Comparison of ENCODE assay signal across 28 mouse cellular contexts in genomic region chr2:59811247-59811646, GRCm38 (mm10).
DNase-seq lines count a peak whose midpoint lies in the region; ATAC-seq and TF ChIP-seq lines count a peak whose summit lies in the region.
"Had no signal": no experiment of that assay in that cellular context is flagged by ENCODE, and none has a peak within 500 bp of the region (broad histone marks: within the 10 kb centered on the region; RNA-seq: fewer than 3 reads in every experiment).

No protein-coding gene starts in this region.

- H3K9ac ChIP-seq in heart, postnatal 0 days (replicated peaks; ENCODE audit: low read depth, low read length), result no peak overlapping the region
- H3K9ac ChIP-seq in midbrain, embryonic 16.5 days (ENCODE audit: low read depth, low read length), result no peak overlapping the region
- H3K9ac ChIP-seq: embryonic facial prominence, embryonic 12.5 days; forebrain, embryonic 13.5 days; hindbrain, embryonic 15.5 days; limb, embryonic 12.5 days; liver, postnatal 0 days; midbrain, embryonic 15.5 days; neural tube, embryonic 13.5 days had no signal

- H3K27me3 ChIP-seq in heart, postnatal 0 days (ENCODE audit: control insufficient read depth, insufficient read depth, low read length), result no peaks in the 10 kb centered on the region
- H3K27me3 ChIP-seq in midbrain, embryonic 16.5 days (ENCODE audit: control insufficient read depth, insufficient read depth, low read depth, low read length), result no peaks in the 10 kb centered on the region
- H3K27me3 ChIP-seq: CH12.LX; embryonic facial prominence, embryonic 12.5 days; forebrain, embryonic 13.5 days; hindbrain, embryonic 15.5 days; limb, embryonic 12.5 days; midbrain, embryonic 15.5 days; neural tube, embryonic 13.5 days had no signal

- no peak for TF ChIP-seq CTCF in gastrocnemius, adult 2 months (IDR thresholded peaks at IDR 0.05)
- no peak for TF ChIP-seq CTCF in heart, postnatal 0 days (IDR thresholded peaks at IDR 0.05; ENCODE audit: low read depth)
- no peak for TF ChIP-seq CTCF in layer of hippocampus, adult 2 months (conservative IDR thresholded peaks at IDR 0.05)
- TF ChIP-seq CTCF in embryonic fibroblast, embryonic 13.5 days (IDR thresholded peaks at IDR 0.05; ENCODE audit: borderline replicate concordance, insufficient read depth, low read length), result no peak

- TF ChIP-seq POLR2A in embryonic fibroblast, embryonic 13.5 days (IDR thresholded peaks at IDR 0.05; ENCODE audit: low read depth, low read length), result no peak

- peaks cover 39% of the 10 kb centered on the region for H3K36me3 ChIP-seq in heart, postnatal 0 days (replicated peaks; ENCODE audit: control insufficient read depth, insufficient read depth, low read length)
- H3K36me3 ChIP-seq in midbrain, embryonic 16.5 days (ENCODE audit: control insufficient read depth, insufficient read depth, low read length), result no peaks in the 10 kb centered on the region
- H3K36me3 ChIP-seq: G1E; hindbrain, embryonic 15.5 days; midbrain, embryonic 15.5 days had no signal

- no peaks in the 10 kb centered on the region; the same call in 1 of the 2 replicates for H3K4me1 ChIP-seq in heart, postnatal 0 days (ENCODE audit: control insufficient read depth, insufficient read depth)
- peaks cover 4% of the 10 kb centered on the region; the same call in 1 of the 2 replicates for H3K4me1 ChIP-seq in embryonic fibroblast, embryonic 13.5 days (ENCODE audit: control insufficient read depth, insufficient read depth, low read length)
- H3K4me1 ChIP-seq in midbrain, embryonic 16.5 days (ENCODE audit: control insufficient read depth, insufficient read depth, low read length), result no peaks in the 10 kb centered on the region
- H3K4me1 ChIP-seq: embryonic facial prominence, embryonic 12.5 days; limb, embryonic 12.5 days; midbrain, embryonic 15.5 days had no signal

- no peak overlapping the region for H3K4me2 ChIP-seq in heart, postnatal 0 days (ENCODE audit: low read depth, low read length)
- no peak overlapping the region for H3K4me2 ChIP-seq in midbrain, embryonic 16.5 days (ENCODE audit: low read length)
- H3K4me2 ChIP-seq: embryonic facial prominence, embryonic 12.5 days; forebrain, embryonic 13.5 days; hindbrain, embryonic 15.5 days; limb, embryonic 12.5 days; liver, embryonic 11.5 days; midbrain, embryonic 15.5 days; neural tube, embryonic 13.5 days had no signal

- DNase-seq in gastrocnemius, adult 2 months, result no peak
- no peak for DNase-seq in gastrocnemius, postnatal 10 days
- no peak for DNase-seq in heart, postnatal 0 days (ENCODE audit: low spot score)
- no peak for DNase-seq in heart, postnatal 25 days (ENCODE audit: low spot score)
- no peak for DNase-seq in layer of hippocampus, adult 2 months (ENCODE audit: low spot score in 2 of 2)
- DNase-seq in layer of hippocampus, adult 9-10 months (ENCODE audit: low spot score), result no peak
- DNase-seq: B cell, adult 2 months; cerebellum, adult 2 months; cerebellum, postnatal 25 days; kidney, adult 11 months; layer of hippocampus, postnatal 36 days; liver, postnatal 0 days; thymus, postnatal 14 days had no signal

- 30% methylated on average over 1 of the region's 1 CpGs for WGBS in heart, postnatal 0 days
- 57% methylated on average over 1 of the region's 1 CpGs for WGBS in midbrain, embryonic 16.5 days

- no peak for TF ChIP-seq EP300 in heart, postnatal 0 days (IDR thresholded peaks at IDR 0.05; ENCODE audit: low read depth)

- ATAC-seq in heart, postnatal 0 days (ENCODE audit: insufficient read depth, low read depth), result no peak
- ATAC-seq in midbrain, embryonic 16.5 days, result no peak
- ATAC-seq: forebrain, embryonic 13.5 days; liver, postnatal 0 days; midbrain, embryonic 15.5 days had no signal

- intact Hi-C loops in gastrocnemius, adult 2 months (cut with DNase I), result no loop called here
- intact Hi-C loops in heart, postnatal 25 days (cut with DNase I), result no loop called here

- H3K4me3 ChIP-seq in gastrocnemius, adult 2 months, result no peak overlapping the region
- H3K4me3 ChIP-seq in heart, postnatal 0 days (ENCODE audit: low read depth, low read length), result no peak overlapping the region
- H3K4me3 ChIP-seq in layer of hippocampus, adult 2 months, result no peak overlapping the region
- H3K4me3 ChIP-seq in embryonic fibroblast, embryonic 13.5 days (ENCODE audit: insufficient read depth, low read length), result no peak overlapping the region
- no peak overlapping the region for H3K4me3 ChIP-seq in midbrain, embryonic 16.5 days (ENCODE audit: low read depth, low read length)
- H3K4me3 ChIP-seq: embryonic facial prominence, embryonic 12.5 days; erythroblast, embryonic 14.5 days; forebrain, embryonic 13.5 days; hindbrain, embryonic 15.5 days; limb, embryonic 12.5 days; midbrain, embryonic 15.5 days; myocyte; neural tube, embryonic 13.5 days had no signal

- peak overlapping the region; percentile 40; the same call in 1 of the 2 replicates for H3K27ac ChIP-seq in gastrocnemius, adult 2 months
- H3K27ac ChIP-seq in heart, postnatal 0 days (ENCODE audit: low read depth), result peak overlapping the region; percentile 65
- H3K27ac ChIP-seq in layer of hippocampus, adult 2 months, result peak overlapping the region; percentile 3; the same call in 1 of the 2 replicates
- H3K27ac ChIP-seq in embryonic fibroblast, embryonic 13.5 days (ENCODE audit: insufficient read depth, low read length), result peak overlapping the region; percentile 49; the same call in 1 of the 2 replicates
- no peak overlapping the region for H3K27ac ChIP-seq in midbrain, embryonic 16.5 days (ENCODE audit: low read length)
- H3K27ac ChIP-seq: embryonic facial prominence, embryonic 12.5 days; forebrain, embryonic 13.5 days; kidney, postnatal 0 days; limb, embryonic 12.5 days; macrophage; midbrain, embryonic 15.5 days had no signal

- no peaks in the 10 kb centered on the region for H3K9me3 ChIP-seq in heart, postnatal 0 days (replicated peaks; ENCODE audit: control insufficient read depth, low read length)
- no peaks in the 10 kb centered on the region for H3K9me3 ChIP-seq in midbrain, embryonic 16.5 days (replicated peaks; ENCODE audit: control insufficient read depth, low read length, poor library complexity, severe bottlenecking)
- H3K9me3 ChIP-seq: embryonic facial prominence, embryonic 12.5 days; forebrain, embryonic 13.5 days; G1E; hindbrain, embryonic 15.5 days; limb, embryonic 12.5 days; midbrain, embryonic 15.5 days; neural tube, embryonic 13.5 days had no signal
